Mouse (Mus musculus): ENCODE measurements around the gene Mapkap1. TPM values are rescaled to one million over a fixed set of nuclear protein-coding genes. Genes with fewer than 3 reads are reported as not detected.

The Mapkap1 gene
- total RNA-seq, 2 experiments from 2014 or later = 32.0 to 48.3 TPM

GRCm38 (mm10) chr2:34673846-34674245 lies 267.3 kb downstream of the Mapkap1 start:
- no peak for ATAC-seq (replicated peaks; ENCODE audit: poor library complexity)

Other genes starting within 250 kb of the Mapkap1 start
- 6.3 and 12.8 TPM in 2 replicates for gene Pbx3, start 33.6 kb upstream of the Mapkap1 start, total RNA-seq (2015)
- 4.1 and 4.5 TPM in 2 replicates for gene Pbx3, start 33.6 kb upstream of the Mapkap1 start, total RNA-seq (2017)

Data from megakaryocyte progenitor cell, adult 5-6 weeks (primary cell).